Mouse (Mus musculus) cerebellum, adult 2 months (tissue): Measurements from ENCODE around the gene Fam193b.

ENCODE experiments used
- CTCF ChIP-seq: fragments of 200-500 bp; IDR thresholded peaks from 2 replicates; pipeline ENCODE4 v1.5.1; 2011; ENCODE audit warnings: low read depth, mild to moderate bottlenecking, control low read depth, low read length, moderate library complexity, borderline replicate concordance; ENCODE audit not compliant: insufficient read depth
- POLR2A ChIP-seq: fragments of 200-500 bp; IDR thresholded peaks from 2 replicates; pipeline ENCODE4 v1.6.1; 2011; ENCODE audit warnings: low read length, control low read depth, borderline replicate concordance; ENCODE audit not compliant: insufficient read depth

- TF ChIP-seq CTCF (no peak), POLR2A (no peak)
Observed at GRCm38 (mm10) chr13:55495702-55496101, 75.2 kb downstream of the Fam193b start.
